Mouse (Mus musculus) small intestine, adult 2 months (tissue): ENCODE results near the gene Vmn1r117.
"Not testable (repeated sequence)": the region's sequence is repeated elsewhere in the genome, so short reads cannot be mapped to it uniquely, and the experiment has no call there.

ENCODE experiments used
- CTCF ChIP-seq: fragments of 200-500 bp; IDR thresholded peaks from 2 replicates; pipeline ENCODE4 v1.5.1; 2012; ENCODE audit warnings: low read depth, mild to moderate bottlenecking, control low read depth, inconsistent platforms, low read length, moderate library complexity, mixed read lengths; ENCODE audit not compliant: insufficient replicate concordance, insufficient read length; ENCODE audit errors: extremely low read depth
- POLR2A ChIP-seq: fragments of 200-500 bp; IDR thresholded peaks from 2 replicates; pipeline ENCODE4 v1.6.1; 2012; ENCODE audit warnings: low read depth, mild to moderate bottlenecking, control low read depth, inconsistent platforms, low read length, moderate library complexity

GRCm38 (mm10) chr7:20844885-20845284 lies 39.0 kb downstream of the Vmn1r117 start, which contains the start of gene Vmn1r115:
- not testable (repeated sequence) for TF ChIP-seq CTCF, POLR2A
